ENCODE assay signal across 8 mouse cellular contexts in genomic region chr4:155085206-155086107, GRCm38 (mm10). TPM values are rescaled to one million over a fixed set of nuclear protein-coding genes. Genes with fewer than 3 reads are reported as not detected.
A peak's percentile ranks its signal among the peaks of the same experiment; 100 is the strongest.
DNase-seq lines count a peak whose midpoint lies in the region; ATAC-seq and TF ChIP-seq lines count a peak whose summit lies in the region.

No protein-coding gene starts in this region.

- H3K9me3 ChIP-seq in lung, embryonic 14.5 days (ENCODE audit: low read depth, low read length): no peaks in the 10 kb centered on the region
- H3K9me3 ChIP-seq in hindbrain, embryonic 11.5 days (ENCODE audit: control insufficient read depth, low read length): no peaks in the 10 kb centered on the region
- H3K9me3 ChIP-seq in midbrain, embryonic 13.5 days: no peaks in the 10 kb centered on the region

- H3K4me1 ChIP-seq in lung, embryonic 14.5 days (ENCODE audit: insufficient read depth): peaks cover 15% of the 10 kb centered on the region
- H3K4me1 ChIP-seq in cortical plate, adult 2 months (ENCODE audit: control insufficient read depth, insufficient read depth, low read length): peaks cover 5% of the 10 kb centered on the region
- peaks cover 5% of the 10 kb centered on the region for H3K4me1 ChIP-seq in hindbrain, embryonic 11.5 days (replicated peaks; ENCODE audit: control insufficient read depth, insufficient read depth, low read length)
- peaks cover 35% of the 10 kb centered on the region for H3K4me1 ChIP-seq in midbrain, embryonic 13.5 days (replicated peaks)

- WGBS in lung, embryonic 14.5 days: 4% methylated on average over 35 of the region's 35 CpGs
- 9% methylated on average over 25 of the region's 35 CpGs for WGBS in hindbrain, embryonic 11.5 days
- 7% methylated on average over 35 of the region's 35 CpGs for WGBS in midbrain, embryonic 13.5 days

- no peak for TF ChIP-seq CTCF in lung, embryonic 14.5 days (IDR thresholded peaks at IDR 0.05; ENCODE audit: low read depth)
- TF ChIP-seq CTCF in cortical plate, adult 2 months (IDR thresholded peaks at IDR 0.05; ENCODE audit: extremely low read depth, insufficient read depth, low read length): no peak

- peak overlapping the region; percentile 89 for H3K4me2 ChIP-seq in lung, embryonic 14.5 days
- peak overlapping the region; percentile 85 for H3K4me2 ChIP-seq in hindbrain, embryonic 11.5 days (replicated peaks; ENCODE audit: low read depth, low read length)
- H3K4me2 ChIP-seq in midbrain, embryonic 13.5 days (replicated peaks): peak overlapping the region; percentile 92

- intact Hi-C loops in gastrocnemius, postnatal 36 days (cut with DNase I): no loop called here

- H3K27me3 ChIP-seq in lung, embryonic 14.5 days (ENCODE audit: insufficient read depth, low read length): no peaks in the 10 kb centered on the region
- no peaks in the 10 kb centered on the region for H3K27me3 ChIP-seq in hindbrain, embryonic 11.5 days (ENCODE audit: control insufficient read depth, insufficient read depth, low read length)
- H3K27me3 ChIP-seq in midbrain, embryonic 13.5 days: no peaks in the 10 kb centered on the region

- H3K27ac ChIP-seq in lung, embryonic 14.5 days (ENCODE audit: low read depth): peak overlapping the region; percentile 90
- no peak overlapping the region for H3K27ac ChIP-seq in cortical plate, adult 2 months (ENCODE audit: insufficient read depth, low read length)
- H3K27ac ChIP-seq in hindbrain, embryonic 11.5 days (ENCODE audit: low read depth, low read length): peak overlapping the region; percentile 92
- H3K27ac ChIP-seq in midbrain, embryonic 13.5 days: peak overlapping the region; percentile 93

- H3K9ac ChIP-seq in lung, embryonic 14.5 days: peak overlapping the region; percentile 85
- peak overlapping the region; percentile 90 for H3K9ac ChIP-seq in hindbrain, embryonic 11.5 days (ENCODE audit: low read depth, low read length)
- peak overlapping the region; percentile 92 for H3K9ac ChIP-seq in midbrain, embryonic 13.5 days (replicated peaks)

- no peak for TF ChIP-seq POLR2A in cortical plate, adult 2 months (IDR thresholded peaks at IDR 0.05; ENCODE audit: extremely low read depth, insufficient read depth, low read length)

- H3K36me3 ChIP-seq in lung, embryonic 14.5 days (ENCODE audit: insufficient read depth): peaks cover 31% of the 10 kb centered on the region
- H3K36me3 ChIP-seq in hindbrain, embryonic 11.5 days (ENCODE audit: control insufficient read depth, insufficient read depth, low read length): peaks cover 5% of the 10 kb centered on the region; the same call in 1 of the 2 replicates
- peaks cover 37% of the 10 kb centered on the region for H3K36me3 ChIP-seq in midbrain, embryonic 13.5 days

- DNase-seq in lung, embryonic 14.5 days: no peak
- no peak for DNase-seq in lung, postnatal 36 days
- no peak for DNase-seq in hindbrain, embryonic 11.5 days (ENCODE audit: low spot score)
- DNase-seq in gastrocnemius, postnatal 36 days: no peak
- DNase-seq in cerebellum, adult 18-20 months: no peak

- ATAC-seq in lung, embryonic 14.5 days (ENCODE audit: insufficient read depth): no peak
- no peak; the same call in none of the 2 replicates for ATAC-seq in hindbrain, embryonic 11.5 days (ENCODE audit: low FRiP score)
- no peak; the same call in 1 of the 2 replicates for ATAC-seq in midbrain, embryonic 13.5 days
- ATAC-seq in inflammation-experienced regulatory T-cells, adult 6 months: no peak

- peak overlapping the region; percentile 91 for H3K4me3 ChIP-seq in lung, embryonic 14.5 days (ENCODE audit: low read depth, low read length)
- peak overlapping the region; percentile 61 for H3K4me3 ChIP-seq in cortical plate, adult 2 months (ENCODE audit: insufficient read depth, low read length)
- H3K4me3 ChIP-seq in hindbrain, embryonic 11.5 days (ENCODE audit: low read depth, low read length): peak overlapping the region; percentile 98
- H3K4me3 ChIP-seq in midbrain, embryonic 13.5 days (replicated peaks): peak overlapping the region; percentile 91

RNA-seq across cellular contexts. Expression of gene Rer1, which starts 0.7 kb away (rescaled TPM):
- 160 and 177 TPM in 2 replicates for polyA plus RNA-seq in lung, embryonic 14.5 days (2014; fragmentation: Nextera tagmentation; extraction: Ambion mirVana)
- polyA plus RNA-seq in cortical plate, adult 2 months (2012; rRNA removed): 81.8 and 86.9 TPM in 2 replicates
- polyA plus RNA-seq in hindbrain, embryonic 11.5 days (2014; fragmentation: Nextera tagmentation; extraction: Ambion mirVana): 156 and 166 TPM in 2 replicates
- polyA plus RNA-seq in midbrain, embryonic 13.5 days (2015; fragmentation: Nextera tagmentation; extraction: Ambion mirVana): 121 and 124 TPM in 2 replicates
- polyA plus RNA-seq in inflammation-experienced regulatory T-cells, adult 6 months (2017; shearing (Covaris generic)): 100 to 1,000 TPM; 101 to 140 (median 102) TPM
- total RNA-seq in gastrocnemius, postnatal 36 days (2021): 10 to 100 TPM; 46.1 to 50.3 TPM

RNA-seq across cellular contexts. Expression of gene Morn1, which starts 0.9 kb away (rescaled TPM):
- 5.2 TPM in 2 replicates for polyA plus RNA-seq in lung, embryonic 14.5 days (2014; fragmentation: Nextera tagmentation; extraction: Ambion mirVana)
- polyA plus RNA-seq in cortical plate, adult 2 months (2012; rRNA removed): 12.4 and 16.0 TPM in 2 replicates
- polyA plus RNA-seq in hindbrain, embryonic 11.5 days (2014; fragmentation: Nextera tagmentation; extraction: Ambion mirVana): 3.3 and 4.2 TPM in 2 replicates
- 6.0 and 8.9 TPM in 2 replicates for polyA plus RNA-seq in midbrain, embryonic 13.5 days (2015; fragmentation: Nextera tagmentation; extraction: Ambion mirVana)
- polyA plus RNA-seq in inflammation-experienced regulatory T-cells, adult 6 months (2017; shearing (Covaris generic)): 1 to 10 TPM in 2 of 3 experiments, under 1 TPM in 1; 0.79 to 2.1 (median 1.7) TPM
- 1 to 10 TPM; 1.5 to 1.8 TPM for total RNA-seq in gastrocnemius, postnatal 36 days (2021)

RNA-seq across cellular contexts. Expression of gene Pex10, which starts 18.6 kb away (rescaled TPM):
- polyA plus RNA-seq in lung, embryonic 14.5 days (2014; fragmentation: Nextera tagmentation; extraction: Ambion mirVana): 7.0 and 9.4 TPM in 2 replicates
- polyA plus RNA-seq in cortical plate, adult 2 months (2012; rRNA removed): 17.8 and 19.5 TPM in 2 replicates
- polyA plus RNA-seq in hindbrain, embryonic 11.5 days (2014; fragmentation: Nextera tagmentation; extraction: Ambion mirVana): 5.6 and 7.8 TPM in 2 replicates
- 19.6 and 21.8 TPM in 2 replicates for polyA plus RNA-seq in midbrain, embryonic 13.5 days (2015; fragmentation: Nextera tagmentation; extraction: Ambion mirVana)
- polyA plus RNA-seq in inflammation-experienced regulatory T-cells, adult 6 months (2017; shearing (Covaris generic)): 1 to 10 TPM; 5.8 to 8.7 (median 7.2) TPM
- total RNA-seq in gastrocnemius, postnatal 36 days (2021): 10 to 100 TPM; 11.9 to 13.2 TPM

RNA-seq across cellular contexts. Expression of gene Plch2, which starts 28.9 kb away (rescaled TPM):
- 5.2 and 6.7 TPM in 2 replicates for polyA plus RNA-seq in lung, embryonic 14.5 days (2014; fragmentation: Nextera tagmentation; extraction: Ambion mirVana)
- 66.4 and 70.6 TPM in 2 replicates for polyA plus RNA-seq in cortical plate, adult 2 months (2012; rRNA removed)
- 1.5 and 2.1 TPM in 2 replicates for polyA plus RNA-seq in hindbrain, embryonic 11.5 days (2014; fragmentation: Nextera tagmentation; extraction: Ambion mirVana)
- polyA plus RNA-seq in midbrain, embryonic 13.5 days (2015; fragmentation: Nextera tagmentation; extraction: Ambion mirVana): 7.7 and 9.0 TPM in 2 replicates
- polyA plus RNA-seq in inflammation-experienced regulatory T-cells, adult 6 months (2017; shearing (Covaris generic)): not detected
- total RNA-seq in gastrocnemius, postnatal 36 days (2021): under 1 TPM; 0.26 to 0.47 TPM
